Mouse (Mus musculus): ENCODE results near the gene Prok1. TPM values are rescaled to one million over a fixed set of nuclear protein-coding genes. Genes with fewer than 3 reads are reported as not detected.

Prok1 gene
- total and polyA plus RNA-seq, 3 experiments: not detected

DNA sequence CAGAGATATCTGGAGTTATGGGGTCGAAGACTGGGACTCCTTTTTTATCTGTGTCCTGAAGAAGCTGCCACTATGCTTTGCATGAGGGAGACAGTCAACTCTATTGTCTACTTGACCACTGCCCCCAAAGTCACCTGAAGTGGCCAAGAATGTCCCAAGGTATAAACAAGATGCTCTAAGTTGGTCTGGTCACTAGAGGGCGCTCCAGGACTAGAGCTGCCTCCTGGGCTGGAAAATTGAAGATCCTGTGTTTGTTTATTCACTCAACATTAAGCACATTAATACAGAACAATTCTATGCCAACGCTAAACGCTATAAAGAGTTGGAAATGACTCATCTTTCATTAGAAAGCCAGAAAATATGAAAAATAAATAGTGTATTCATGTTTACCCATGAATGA is 33.5 kb downstream of the Prok1 start:
- TF ChIP-seq MAZ (IDR thresholded peaks at IDR 0.05; ENCODE audit: low read depth, low read length) (no peak), RAD21 (IDR thresholded peaks at IDR 0.05; ENCODE audit: low read depth, low read length) (peak; percentile 93), HCFC1 (IDR thresholded peaks at IDR 0.05; ENCODE audit: low read depth, low read length) (no peak), POLR2AphosphoS2 (IDR thresholded peaks at IDR 0.05; ENCODE audit: low read depth, low read length) (no peak), GABPA (IDR thresholded peaks at IDR 0.05; ENCODE audit: insufficient replicate concordance, low read depth, low read length) (no peak), NELFE (IDR thresholded peaks at IDR 0.05; ENCODE audit: low read depth, low read length) (no peak), CTCF (conservative IDR thresholded peaks at IDR 0.05 in 1 of 2, IDR thresholded peaks at IDR 0.05 in 1 of 2; ENCODE audit: low read depth in 2 of 2, low read length in 2 of 2) (peak; percentile 88 to 91), SMC3 (IDR thresholded peaks at IDR 0.05; ENCODE audit: low read depth, low read length) (peak; percentile 70)
- peaks cover 37% of the 10 kb centered on the region for H3K27me3 ChIP-seq (replicated peaks)
- no peaks in the 10 kb centered on the region for H3K79me2 ChIP-seq (replicated peaks; ENCODE audit: control insufficient read depth, extremely low read depth, insufficient read depth, poor library complexity, severe bottlenecking)
- no peak overlapping the region for H3K9ac ChIP-seq (ENCODE audit: insufficient read depth, low read depth)
- no peaks in the 10 kb centered on the region for H3K36me3 ChIP-seq (replicated peaks in 1 of 2; ENCODE audit: control insufficient read depth in 1 of 2, insufficient read depth in 1 of 2, low read length in 1 of 2)
- peaks cover 3% of the 10 kb centered on the region for H3K9me3 ChIP-seq (replicated peaks; ENCODE audit: low read length)
- dilution Hi-C loops (cut with MboI; ENCODE audit: extremely low pct_ligation_motif_present, extremely low pct_unique_long_range_greater_than_20kb, low sequenced_read_pairs) (no loop called here), in situ Hi-C loops (cut with MboI; ENCODE audit: low pct_ligation_motif_present, low pct_unique_long_range_greater_than_20kb, low sequenced_read_pairs) (no loop called here)
- peak; percentile 62 for DNase-seq (ENCODE audit: extremely low read depth)
- no peak overlapping the region for H3K4me2 ChIP-seq (ENCODE audit: insufficient read depth, low read depth, poor library complexity, severe bottlenecking)
- no peaks in the 10 kb centered on the region for H3K4me1 ChIP-seq (ENCODE audit: control insufficient read depth in 1 of 2, insufficient read depth in 2 of 2)
- H3K4me3 ChIP-seq (replicated peaks in 1 of 3; ENCODE audit: low read depth in 2 of 3, low read length in 2 of 3, poor library complexity in 1 of 3): no peak overlapping the region
- no peak overlapping the region for H3K27ac ChIP-seq (ENCODE audit: insufficient read depth, low read depth)

DNA sequence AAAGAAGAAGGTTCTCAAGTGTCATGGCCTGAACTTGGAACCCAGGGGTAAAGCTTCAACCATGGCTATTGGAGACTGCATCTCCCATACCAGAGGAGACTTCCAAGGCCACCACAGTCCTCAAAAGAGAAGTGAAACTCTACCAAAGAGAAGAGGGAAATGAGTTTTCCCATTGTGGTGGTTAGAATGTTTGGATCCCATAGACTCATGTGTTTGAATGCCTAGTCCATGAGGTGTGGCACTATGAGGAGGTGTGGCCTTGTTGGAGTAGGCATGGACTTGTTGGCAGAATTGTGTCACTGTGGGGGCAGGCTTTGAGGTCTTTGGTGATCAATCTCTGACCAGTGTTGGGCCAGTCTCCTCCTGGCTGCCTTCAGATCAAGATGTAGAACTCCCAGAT is 34.3 kb downstream of the Prok1 start:
- Histone ChIP-seq H3K27me3 (replicated peaks) (peaks cover 44% of the 10 kb centered on the region), H3K4me3 (replicated peaks in 1 of 3; ENCODE audit: low read depth in 2 of 3, low read length in 2 of 3, poor library complexity in 1 of 3) (no peak overlapping the region), H3K9ac (ENCODE audit: insufficient read depth, low read depth) (no peak overlapping the region), H3K4me2 (ENCODE audit: insufficient read depth, low read depth, poor library complexity, severe bottlenecking) (no peak overlapping the region), H3K36me3 (replicated peaks in 1 of 2; ENCODE audit: control insufficient read depth in 1 of 2, insufficient read depth in 1 of 2, low read length in 1 of 2) (no peaks in the 10 kb centered on the region), H3K27ac (ENCODE audit: insufficient read depth, low read depth) (no peak overlapping the region), H3K79me2 (replicated peaks; ENCODE audit: control insufficient read depth, extremely low read depth, insufficient read depth, poor library complexity, severe bottlenecking) (no peaks in the 10 kb centered on the region), H3K9me3 (replicated peaks; ENCODE audit: low read length) (peaks cover under 1% of the 10 kb centered on the region), H3K4me1 (ENCODE audit: control insufficient read depth in 1 of 2, insufficient read depth in 2 of 2) (no peaks in the 10 kb centered on the region)
- in situ Hi-C loops (cut with MboI; ENCODE audit: low pct_ligation_motif_present, low pct_unique_long_range_greater_than_20kb, low sequenced_read_pairs) (no loop called here), dilution Hi-C loops (cut with MboI; ENCODE audit: extremely low pct_ligation_motif_present, extremely low pct_unique_long_range_greater_than_20kb, low sequenced_read_pairs) (no loop called here)
- DNase-seq (ENCODE audit: extremely low read depth): no peak
- no peak for TF ChIP-seq POLR2A (IDR thresholded peaks at IDR 0.05; ENCODE audit: low read depth, low read length)
- TF ChIP-seq USF2 (conservative IDR thresholded peaks at IDR 0.05; ENCODE audit: low read depth, low read length): no peak
- TF ChIP-seq KAT2A (IDR thresholded peaks at IDR 0.05; ENCODE audit: insufficient replicate concordance, low read length): no peak
- no peak for TF ChIP-seq JUN (IDR thresholded peaks at IDR 0.05; ENCODE audit: insufficient read depth, low read depth, low read length)
- no peak for TF ChIP-seq CHD2 (IDR thresholded peaks at IDR 0.05; ENCODE audit: low read length)
- no peak for TF ChIP-seq IRF4 (IDR thresholded peaks at IDR 0.05; ENCODE audit: low read depth, low read length)
- no peak for TF ChIP-seq CHD1 (IDR thresholded peaks at IDR 0.05; ENCODE audit: low read depth, low read length)
- TF ChIP-seq E2F4 (IDR thresholded peaks at IDR 0.05; ENCODE audit: insufficient replicate concordance, low read depth, low read length): no peak
- no peak for TF ChIP-seq TBP (conservative IDR thresholded peaks at IDR 0.05; ENCODE audit: low read depth, low read length)
- no peak for TF ChIP-seq NRF1 (IDR thresholded peaks at IDR 0.05; ENCODE audit: low read depth, low read length)

Measured in CH12.LX (cell line).